Mouse (Mus musculus) forebrain, embryonic 13.5 days (tissue): ENCODE results near the gene Ppara. TPM values are rescaled to one million over a fixed set of nuclear protein-coding genes. Genes with fewer than 3 reads are reported as not detected.

ENCODE experiments used
- ATAC-seq: fragments of 200-750 bp; cut with Nextera tagmentation; 2 replicates; pipeline ENCODE4 v1.8.0; 2017
- H3K27ac ChIP-seq: fragments of 300-500 bp; sonication (generic); 2 replicates; pipeline ENCODE4 v1.5.1; 2015; ENCODE audit warnings: inconsistent platforms, mild to moderate bottlenecking, moderate library complexity
- H3K27me3 ChIP-seq: fragments of 300-500 bp; sonication (generic); 2 replicates; pipeline ENCODE4 v1.6.1; 2015; ENCODE audit warnings: mild to moderate bottlenecking, inconsistent platforms
- H3K36me3 ChIP-seq: fragments of 300-500 bp; sonication (generic); 2 replicates; pipeline ENCODE4 v1.6.1; 2015; ENCODE audit warnings: mild to moderate bottlenecking, inconsistent platforms; ENCODE audit not compliant: poor library complexity, severe bottlenecking
- H3K4me1 ChIP-seq: fragments of 300-500 bp; sonication (generic); 2 replicates; pipeline ENCODE4 v1.6.1; 2015; ENCODE audit warnings: inconsistent platforms
- H3K4me2 ChIP-seq: fragments of 300-500 bp; sonication (generic); 2 replicates; pipeline ENCODE4 v1.6.1; 2015; ENCODE audit warnings: inconsistent platforms, mild to moderate bottlenecking, moderate library complexity
- H3K4me3 ChIP-seq: fragments of 300-500 bp; sonication (generic); 2 replicates; pipeline ENCODE4 v1.5.1; 2015; ENCODE audit warnings: mild to moderate bottlenecking, inconsistent platforms
- H3K9ac ChIP-seq: fragments of 300-500 bp; sonication (generic); 2 replicates; pipeline ENCODE4 v1.6.1; 2015; ENCODE audit warnings: mild to moderate bottlenecking, inconsistent platforms
- H3K9me3 ChIP-seq: fragments of 300-500 bp; sonication (generic); replicated peaks from 2 replicates; pipeline ENCODE4 v1.6.1; 2016; ENCODE audit warnings: inconsistent platforms
- WGBS: fragments of 180-500 bp; shearing (Covaris S2); methylation state at CpG from one replicate; pipeline ENCODE4 v1.1.7; 2015; 5-methylcytosine and 5-hydroxymethylcytosine counted together
- polyA plus RNA-seq: library from polyadenylated mRNA; unstranded; fragments of >200 nt; fragmentation: Nextera tagmentation; extraction: Ambion mirVana; gene quantifications from 2 replicates; pipeline ENCODE4 v1.2.1, GENCODE M21; 2015

Ppara gene
- polyA plus RNA-seq, 1 experiment from 2014 or later = 0.63 TPM

DNA sequence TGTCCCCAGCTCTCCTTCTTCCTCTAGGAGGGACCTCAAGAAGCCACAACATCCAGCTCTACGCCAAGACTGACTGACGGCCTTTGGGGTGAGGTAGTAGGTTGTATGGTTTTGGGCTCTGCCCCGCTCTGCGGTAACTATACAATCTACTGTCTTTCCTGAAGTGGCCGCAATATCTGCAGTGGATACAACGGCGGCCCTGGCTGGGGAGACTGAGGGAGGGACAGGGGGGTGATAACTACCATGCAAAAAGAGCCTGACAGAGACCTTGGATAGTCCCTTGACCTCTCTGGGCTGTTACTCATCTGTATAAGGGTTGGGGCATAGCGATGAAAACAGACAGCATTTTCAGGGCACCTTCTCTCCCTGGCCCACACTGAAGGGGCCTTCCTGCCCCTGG, 28.3 kb upstream of the Ppara start:
- Histone ChIP-seq H3K4me3 (no peak overlapping the region), H3K9me3 (no peaks in the 10 kb centered on the region), H3K4me1 (peaks cover 25% of the 10 kb centered on the region), H3K27me3 (peaks cover 5% of the 10 kb centered on the region; the same call in 1 of the 2 replicates), H3K4me2 (no peak overlapping the region), H3K36me3 (peaks cover 62% of the 10 kb centered on the region), H3K27ac (no peak overlapping the region), H3K9ac (no peak overlapping the region)
- ATAC-seq = no peak
- 92% methylated on average over 8 of the region's 8 CpGs for WGBS

DNA sequence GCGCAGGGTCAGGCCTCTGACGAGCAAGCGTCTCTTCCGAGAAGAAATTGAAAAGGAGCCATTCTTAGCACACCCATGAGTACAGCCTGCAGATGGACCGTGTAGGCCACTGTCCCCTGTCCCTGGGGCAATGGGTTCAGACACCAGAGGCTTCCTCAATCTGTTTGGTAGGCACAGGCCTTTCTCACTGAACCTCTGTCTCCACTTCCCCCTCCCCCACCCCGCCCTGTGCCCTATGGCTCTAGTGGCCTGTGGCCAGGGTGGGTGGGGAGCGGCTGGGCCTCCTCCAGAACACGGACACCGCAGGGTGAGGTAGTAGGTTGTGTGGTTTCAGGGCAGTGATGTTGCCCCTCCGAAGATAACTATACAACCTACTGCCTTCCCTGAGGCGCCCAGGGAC, 27.8 kb upstream of the Ppara start:
- Histone ChIP-seq H3K36me3 (peaks cover 57% of the 10 kb centered on the region), H3K4me2 (no peak overlapping the region), H3K27me3 (peaks cover 5% of the 10 kb centered on the region; the same call in 1 of the 2 replicates), H3K27ac (no peak overlapping the region), H3K4me3 (no peak overlapping the region), H3K9me3 (no peaks in the 10 kb centered on the region), H3K9ac (no peak overlapping the region), H3K4me1 (peaks cover 20% of the 10 kb centered on the region)
- no peak for ATAC-seq
- WGBS = 93% methylated on average over 11 of the region's 11 CpGs

DNA sequence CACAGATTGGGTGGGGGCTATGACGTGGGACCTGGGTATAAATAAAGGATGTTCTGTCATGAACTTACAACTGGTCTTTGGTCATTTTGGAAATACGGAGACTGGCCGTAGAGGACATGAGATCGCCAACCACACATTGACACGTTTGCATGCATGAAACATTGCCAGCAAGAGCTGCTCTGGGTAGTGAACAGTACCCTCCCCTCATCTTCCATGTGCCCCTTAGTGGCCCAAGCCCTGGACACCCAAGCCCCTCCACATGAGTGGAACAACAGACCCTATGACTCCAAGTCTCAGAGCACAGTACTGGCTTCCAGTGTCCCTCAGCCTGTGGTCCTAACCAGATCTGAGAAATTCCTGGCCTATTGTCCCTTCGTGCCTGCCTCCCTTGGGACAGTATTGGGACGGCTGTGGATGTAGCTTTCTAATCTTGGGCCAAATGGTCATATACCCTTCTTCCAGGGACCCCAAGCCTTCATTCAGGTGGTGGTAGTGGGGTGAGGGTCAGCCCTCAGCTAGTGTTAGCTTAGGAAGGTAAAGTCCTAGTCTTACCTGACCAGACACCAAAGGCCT, 27.2 kb upstream of the Ppara start:
- no peak overlapping the region for H3K4me3 ChIP-seq
- peaks cover 52% of the 10 kb centered on the region for H3K36me3 ChIP-seq
- no peak overlapping the region for H3K4me2 ChIP-seq
- H3K9ac ChIP-seq = no peak overlapping the region
- 0 out of 2 replicates have a peak overlapping the region, but pooled peaks have one; percentile 0 for H3K27ac ChIP-seq
- H3K9me3 ChIP-seq = no peaks in the 10 kb centered on the region
- peaks cover 15% of the 10 kb centered on the region for H3K4me1 ChIP-seq
- H3K27me3 ChIP-seq = peaks cover 5% of the 10 kb centered on the region; the same call in 1 of the 2 replicates
- 92% methylated on average over 7 of the region's 7 CpGs for WGBS
- no peak for ATAC-seq

DNA sequence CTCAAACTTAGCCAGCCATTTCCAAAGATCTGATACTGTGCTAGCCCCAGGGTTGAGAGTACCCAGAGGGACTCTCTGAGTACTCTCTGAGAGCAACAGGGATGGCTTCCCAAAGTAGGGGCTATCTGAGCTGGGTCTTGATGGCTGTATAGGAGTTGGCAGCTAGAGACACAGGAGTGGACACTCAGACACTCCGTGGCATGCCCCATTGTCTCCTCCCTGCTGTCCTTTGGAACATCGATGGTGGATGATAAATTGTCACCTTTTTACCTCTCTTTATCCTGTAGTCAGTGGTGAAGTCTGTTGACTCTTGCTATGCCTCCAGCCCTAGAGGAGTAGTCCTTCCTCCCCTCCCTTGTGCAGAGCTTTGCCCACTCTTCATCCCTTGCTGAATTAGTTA, 26.6 kb upstream of the Ppara start:
- no peak overlapping the region for H3K9ac ChIP-seq
- H3K4me3 ChIP-seq = no peak overlapping the region
- peak overlapping the region; percentile 3; the same call in 1 of the 2 replicates for H3K27ac ChIP-seq
- peaks cover 5% of the 10 kb centered on the region; the same call in 1 of the 2 replicates for H3K27me3 ChIP-seq
- no peak for ATAC-seq
- no peak overlapping the region for H3K4me2 ChIP-seq
- H3K4me1 ChIP-seq = peaks cover 8% of the 10 kb centered on the region
- H3K36me3 ChIP-seq = peaks cover 45% of the 10 kb centered on the region
- WGBS = 89% methylated on average over 2 of the region's 2 CpGs
- no peaks in the 10 kb centered on the region for H3K9me3 ChIP-seq

DNA sequence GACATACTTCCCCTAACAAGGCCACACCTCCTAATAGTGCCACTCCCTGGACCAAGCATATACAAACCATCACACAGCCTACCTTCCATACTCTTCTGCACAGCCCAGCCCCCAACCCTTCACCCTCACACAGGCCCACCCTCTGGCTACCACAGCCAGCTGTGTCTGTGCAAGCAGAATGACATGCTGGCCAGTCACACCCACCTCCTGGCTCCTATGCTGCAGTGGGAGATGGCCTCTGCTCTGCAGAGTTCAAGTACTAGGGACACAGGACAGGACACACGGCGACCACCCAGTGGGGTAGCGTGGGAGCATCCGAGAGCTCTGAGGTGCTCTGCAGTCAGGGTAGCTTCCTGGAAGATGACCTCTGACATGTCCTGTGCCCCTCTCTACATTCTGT, 25.9 kb upstream of the Ppara start:
- H3K4me2 ChIP-seq = no peak overlapping the region
- no peak overlapping the region for H3K4me3 ChIP-seq
- H3K27ac ChIP-seq = peak overlapping the region; percentile 3; the same call in 1 of the 2 replicates
- peak; percentile 52 for ATAC-seq
- WGBS = 92% methylated on average over 4 of the region's 4 CpGs
- H3K27me3 ChIP-seq = peaks cover 5% of the 10 kb centered on the region; the same call in 1 of the 2 replicates
- no peaks in the 10 kb centered on the region for H3K9me3 ChIP-seq
- H3K9ac ChIP-seq = no peak overlapping the region
- peaks cover 39% of the 10 kb centered on the region for H3K36me3 ChIP-seq
- H3K4me1 ChIP-seq = peaks cover 7% of the 10 kb centered on the region

DNA sequence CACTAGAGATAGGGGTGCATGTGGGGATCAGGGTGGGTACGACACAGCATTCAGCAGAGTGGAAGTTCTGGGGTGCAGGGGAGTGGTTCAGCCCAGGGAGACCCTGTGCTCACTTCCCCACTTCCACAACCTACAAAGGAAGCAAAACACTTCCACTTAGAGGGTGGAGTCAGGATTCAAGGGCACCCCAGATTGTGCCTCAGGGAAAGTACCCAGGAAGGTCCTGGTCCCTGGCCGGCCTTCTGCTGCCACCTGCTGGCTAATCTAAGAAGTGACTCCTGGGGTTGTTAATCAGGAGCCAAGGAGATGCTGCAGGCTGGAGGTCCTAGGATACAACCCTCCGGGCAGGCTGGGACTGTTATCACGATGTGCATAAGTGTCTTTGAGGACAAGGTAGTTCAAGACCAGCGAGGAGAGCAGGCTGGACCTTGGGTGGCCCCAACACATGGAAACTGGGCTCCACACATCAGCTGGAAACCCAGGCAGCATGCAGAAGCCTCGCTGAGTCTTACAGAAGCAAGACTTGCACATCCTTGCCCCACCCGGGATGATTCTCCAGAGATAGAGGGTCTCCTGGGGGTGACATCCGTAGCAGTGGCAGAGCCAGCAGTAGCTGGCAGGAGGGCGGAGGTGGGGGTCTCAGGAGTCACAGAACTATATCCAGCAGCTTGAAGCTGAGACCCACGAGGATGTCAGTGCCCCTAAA, 25.4 kb upstream of the Ppara start:
- ATAC-seq = peak; percentile 50; the same call in 1 of the 2 replicates
- Histone ChIP-seq H3K4me1 (peaks cover 7% of the 10 kb centered on the region), H3K9ac (no peak overlapping the region), H3K27me3 (peaks cover 5% of the 10 kb centered on the region; the same call in 1 of the 2 replicates), H3K4me3 (no peak overlapping the region), H3K4me2 (no peak overlapping the region), H3K9me3 (no peaks in the 10 kb centered on the region), H3K36me3 (peaks cover 33% of the 10 kb centered on the region), H3K27ac (no peak overlapping the region; the same call in none of the 2 replicates)
- WGBS = 36% methylated on average over 10 of the region's 10 CpGs

DNA sequence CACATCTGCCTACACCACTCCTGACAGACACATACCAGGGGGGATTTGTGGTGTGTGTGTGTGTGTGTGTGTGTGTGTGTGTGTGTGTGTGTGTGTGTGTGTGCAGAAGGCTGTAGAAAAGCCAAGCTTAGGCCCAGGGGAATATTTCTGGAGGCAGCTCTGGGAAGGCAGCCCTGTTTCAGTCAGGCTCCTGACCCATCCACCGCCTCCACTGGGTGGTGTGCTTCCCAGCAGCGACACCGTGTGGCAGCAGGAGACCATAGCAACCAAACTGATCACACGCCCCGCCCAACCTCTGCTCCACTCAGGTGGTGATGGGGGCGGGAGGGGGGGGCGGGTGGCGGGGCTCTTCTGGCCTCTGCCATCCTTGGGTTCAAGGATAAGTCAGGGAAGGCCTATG, 24.6 kb upstream of the Ppara start:
- Histone ChIP-seq H3K27ac (no peak overlapping the region), H3K36me3 (peaks cover 25% of the 10 kb centered on the region), H3K4me1 (peaks cover 7% of the 10 kb centered on the region), H3K9me3 (no peaks in the 10 kb centered on the region), H3K4me2 (no peak overlapping the region), H3K27me3 (peaks cover 5% of the 10 kb centered on the region; the same call in 1 of the 2 replicates), H3K9ac (no peak overlapping the region), H3K4me3 (no peak overlapping the region)
- peak; percentile 60 for ATAC-seq
- WGBS = 0% methylated on average over 6 of the region's 8 CpGs

DNA sequence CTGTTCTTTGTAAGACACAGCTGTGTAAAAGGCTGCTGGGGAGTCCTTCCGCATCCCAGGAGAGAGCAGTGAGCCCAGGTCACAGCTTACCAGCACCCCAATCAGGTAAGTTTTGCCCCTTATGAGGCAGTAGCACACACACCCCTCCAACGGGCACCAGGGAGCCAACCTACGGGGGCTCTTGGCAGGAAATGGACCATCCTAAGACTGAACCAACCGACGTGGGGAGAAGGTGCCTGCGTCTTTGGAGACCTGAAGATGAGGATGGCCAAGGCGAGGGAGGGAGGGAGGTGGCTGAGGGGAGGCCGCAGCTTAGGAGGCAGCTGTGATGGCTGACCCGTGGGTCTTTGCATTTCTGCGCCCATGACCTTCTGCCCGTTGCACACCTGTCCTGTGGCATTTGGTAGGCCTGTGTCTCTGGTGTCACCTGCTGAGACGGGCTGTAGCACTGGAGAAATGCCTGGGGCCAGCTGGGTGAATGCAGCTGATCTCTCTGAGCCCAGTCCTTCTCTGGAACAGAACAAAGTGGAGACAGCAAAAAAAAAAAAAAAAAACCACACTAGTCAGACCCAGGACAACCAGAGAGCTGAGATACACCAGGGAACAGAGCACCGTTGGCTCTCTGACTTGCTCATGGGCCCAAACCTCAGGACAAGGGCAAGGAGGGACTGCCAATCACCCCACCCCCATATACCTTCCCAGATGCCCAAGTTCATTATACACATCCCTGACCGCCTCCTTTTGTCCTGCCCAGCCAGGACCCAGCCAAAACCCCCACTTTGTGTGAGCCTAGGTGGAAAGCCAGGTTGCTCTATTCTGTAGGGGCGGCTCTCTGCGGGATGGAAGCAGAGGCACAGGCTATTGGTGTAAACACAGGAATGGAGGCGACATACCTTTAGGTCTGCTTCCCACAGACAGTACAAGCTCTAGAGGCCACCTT, 23.9 kb upstream of the Ppara start:
- Histone ChIP-seq H3K27ac (no peak overlapping the region), H3K9ac (0 out of 2 replicates have a peak overlapping the region, but pooled peaks have one; percentile 12), H3K4me1 (peaks cover 7% of the 10 kb centered on the region), H3K27me3 (peaks cover 5% of the 10 kb centered on the region; the same call in 1 of the 2 replicates), H3K4me2 (no peak overlapping the region), H3K4me3 (no peak overlapping the region), H3K36me3 (peaks cover 18% of the 10 kb centered on the region), H3K9me3 (no peaks in the 10 kb centered on the region)
- no peak for ATAC-seq
- WGBS = 76% methylated on average over 17 of the region's 17 CpGs

DNA sequence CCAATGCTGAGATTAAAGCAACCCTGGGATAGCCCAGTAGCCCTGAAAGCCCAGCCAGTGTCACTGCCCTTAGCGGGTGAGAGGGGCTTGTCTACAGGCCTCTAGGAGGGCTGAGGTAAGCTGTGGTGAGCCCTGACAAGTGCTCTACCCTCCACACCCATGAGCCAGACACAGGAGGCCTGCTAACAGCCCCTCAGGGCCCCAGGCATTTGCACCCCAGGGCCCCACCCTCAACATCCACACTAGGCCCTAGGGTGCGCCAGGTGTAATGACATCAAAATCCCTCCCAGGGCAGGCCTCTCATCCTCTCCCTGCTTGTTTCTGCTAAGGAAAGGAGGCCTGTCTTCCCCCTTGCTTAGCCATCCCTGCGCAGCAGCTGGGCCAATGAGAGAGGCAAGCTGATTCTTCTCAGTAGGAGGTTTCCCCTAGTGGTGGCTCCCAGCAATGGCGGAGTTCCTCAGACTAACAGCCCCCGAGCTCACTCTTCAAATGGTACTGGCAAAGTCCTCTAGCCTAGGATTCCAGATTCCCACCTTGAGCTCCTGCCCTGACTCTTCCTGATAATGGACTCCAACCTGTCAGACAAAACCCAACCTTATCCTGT, 22.1 kb upstream of the Ppara start:
- Histone ChIP-seq H3K36me3 (peaks cover under 1% of the 10 kb centered on the region; the same call in 1 of the 2 replicates), H3K27ac (no peak overlapping the region), H3K4me2 (no peak overlapping the region), H3K9me3 (no peaks in the 10 kb centered on the region), H3K4me3 (no peak overlapping the region), H3K9ac (no peak overlapping the region), H3K27me3 (peaks cover 5% of the 10 kb centered on the region; the same call in 1 of the 2 replicates), H3K4me1 (peaks cover 7% of the 10 kb centered on the region)
- WGBS = 39% methylated on average over 5 of the region's 5 CpGs
- ATAC-seq = no peak

DNA sequence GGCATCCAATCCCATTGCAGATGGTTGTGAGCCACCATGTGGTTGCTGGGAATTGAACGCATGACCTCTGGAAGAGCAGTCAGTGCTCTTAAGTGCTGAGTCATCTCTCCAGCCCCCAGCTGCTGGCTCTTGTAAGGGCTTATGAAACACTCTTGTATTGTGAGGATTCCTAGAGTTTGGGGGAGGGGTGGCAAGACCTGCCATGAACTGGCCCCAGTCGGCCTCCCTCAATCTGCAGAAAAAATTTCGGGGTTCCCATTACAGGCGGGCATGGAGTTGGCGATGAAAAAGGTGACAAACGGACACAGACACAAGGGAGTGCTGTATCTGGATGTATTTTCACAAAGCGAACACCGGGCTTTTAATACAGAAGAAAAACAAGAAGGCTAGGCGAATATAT, 21.4 kb upstream of the Ppara start:
- WGBS = 91% methylated on average over 9 of the region's 9 CpGs
- no peak overlapping the region for H3K27ac ChIP-seq
- no peak for ATAC-seq

DNA sequence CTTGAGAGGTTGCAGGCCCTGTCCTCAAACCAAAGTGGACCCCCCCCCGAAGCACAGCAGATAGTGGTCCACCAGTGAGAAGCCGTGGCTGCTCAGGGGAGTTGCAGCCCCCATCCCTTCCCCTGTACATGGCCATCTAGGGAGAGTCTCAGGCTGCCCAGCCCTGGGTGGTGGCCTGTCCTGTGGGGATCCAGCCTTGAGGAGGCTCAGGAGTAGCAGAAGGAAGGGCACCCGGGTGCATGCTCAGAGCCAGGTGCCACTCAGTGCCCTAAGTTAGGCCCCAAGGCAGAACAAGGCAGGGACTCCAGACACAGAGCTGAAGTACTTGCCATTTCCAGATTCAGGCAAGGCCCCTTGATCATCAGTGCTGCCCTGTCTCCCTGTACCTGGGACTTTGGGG, 19.7 kb upstream of the Ppara start:
- Histone ChIP-seq H3K36me3 (no peaks in the 10 kb centered on the region), H3K4me1 (no peaks in the 10 kb centered on the region), H3K9me3 (no peaks in the 10 kb centered on the region), H3K27me3 (peaks cover 5% of the 10 kb centered on the region; the same call in 1 of the 2 replicates), H3K9ac (no peak overlapping the region), H3K4me2 (no peak overlapping the region), H3K4me3 (no peak overlapping the region), H3K27ac (no peak overlapping the region)
- WGBS = 74% methylated on average over 3 of the region's 3 CpGs
- ATAC-seq = no peak

More for the DNA sequence above, 21.4 kb upstream of the Ppara start:
- Histone ChIP-seq H3K27me3 (peaks cover 5% of the 10 kb centered on the region; the same call in 1 of the 2 replicates), H3K9me3 (no peaks in the 10 kb centered on the region), H3K4me1 (peaks cover 7% of the 10 kb centered on the region), H3K4me2 (no peak overlapping the region), H3K4me3 (no peak overlapping the region), H3K36me3 (no peaks in the 10 kb centered on the region), H3K9ac (no peak overlapping the region)
